ENCODE assay signal across 8 mouse cellular contexts in genomic region chr5:23410040-23410717, GRCm38 (mm10). TPM values are rescaled to one million over a fixed set of nuclear protein-coding genes. Genes with fewer than 3 reads are reported as not detected.
DNase-seq lines count a peak whose midpoint lies in the region; ATAC-seq and TF ChIP-seq lines count a peak whose summit lies in the region.
"Had no signal": no experiment of that assay in that cellular context is flagged by ENCODE, and none has a peak within 500 bp of the region (broad histone marks: within the 10 kb centered on the region; RNA-seq: fewer than 3 reads in every experiment).

No protein-coding gene starts in this region.

- no peaks in the 10 kb centered on the region for H3K79me2 ChIP-seq in heart, adult 2 months (replicated peaks; ENCODE audit: control insufficient read depth, insufficient read depth, low read length)

- no peaks in the 10 kb centered on the region for H3K27me3 ChIP-seq in heart, adult 2 months (ENCODE audit: control insufficient read depth, insufficient read depth, low read length)
- H3K27me3 ChIP-seq in kidney, embryonic 14.5 days (ENCODE audit: control insufficient read depth, insufficient read depth, low read length) = no peaks in the 10 kb centered on the region
- H3K27me3 ChIP-seq in stomach, embryonic 16.5 days (ENCODE audit: control insufficient read depth, insufficient read depth, low read length) = no peaks in the 10 kb centered on the region
- no peaks in the 10 kb centered on the region for H3K27me3 ChIP-seq in neural tube, embryonic 15.5 days (replicated peaks)

- intact Hi-C loops in heart, adult 2 months (cut with DNase I) = loop anchor here (2.0 to 5.0 kb wide), 2 partner anchors 158 to 199 kb away; no protein-coding TSS in a partner anchor

- 25% methylated on average over 9 of the region's 9 CpGs for WGBS in heart, adult 2 months
- WGBS in kidney, embryonic 14.5 days = 28% methylated on average over 9 of the region's 9 CpGs
- WGBS in stomach, embryonic 16.5 days = 66% methylated on average over 9 of the region's 9 CpGs
- 73% methylated on average over 9 of the region's 9 CpGs for WGBS in neural tube, embryonic 15.5 days

- no peak for TF ChIP-seq CTCF in heart, adult 2 months (IDR thresholded peaks at IDR 0.05)

- peak; percentile 77; the same call in 1 of the 2 replicates for TF ChIP-seq EP300 in heart, adult 2 months (IDR thresholded peaks at IDR 0.05; ENCODE audit: insufficient read depth, low read depth, low read length)

- TF ChIP-seq POLR2A in heart, adult 2 months (IDR thresholded peaks at IDR 0.05; ENCODE audit: insufficient read depth, low read depth, low read length) = peak; percentile 74

- peak overlapping the region; percentile 97 for H3K27ac ChIP-seq in heart, adult 2 months
- H3K27ac ChIP-seq in kidney, embryonic 14.5 days (ENCODE audit: low read depth, low read length) = peak overlapping the region; percentile 48; the same call in 1 of the 2 replicates
- H3K27ac ChIP-seq in stomach, embryonic 16.5 days (ENCODE audit: low read length) = peak overlapping the region; percentile 61
- H3K27ac ChIP-seq in neural tube, embryonic 15.5 days (replicated peaks) = no peak overlapping the region

- H3K9me3 ChIP-seq in kidney, embryonic 14.5 days (ENCODE audit: control insufficient read depth, low read length) = no peaks in the 10 kb centered on the region
- H3K9me3 ChIP-seq in stomach, embryonic 16.5 days (replicated peaks; ENCODE audit: control insufficient read depth, low read length) = no peaks in the 10 kb centered on the region
- H3K9me3 ChIP-seq in neural tube, embryonic 15.5 days (replicated peaks) = no peaks in the 10 kb centered on the region

- H3K4me1 ChIP-seq in heart, adult 2 months (ENCODE audit: control insufficient read depth, insufficient read depth, low read length) = peaks cover 53% of the 10 kb centered on the region
- peaks cover 30% of the 10 kb centered on the region for H3K4me1 ChIP-seq in kidney, embryonic 14.5 days (ENCODE audit: control insufficient read depth, insufficient read depth, low read length)
- H3K4me1 ChIP-seq in stomach, embryonic 16.5 days (ENCODE audit: control insufficient read depth, insufficient read depth, low read length) = peaks cover 39% of the 10 kb centered on the region
- peaks cover 53% of the 10 kb centered on the region for H3K4me1 ChIP-seq in neural tube, embryonic 15.5 days

- peak; percentile 59; the same call in 1 of the 2 replicates for ATAC-seq in kidney, embryonic 14.5 days (ENCODE audit: low FRiP score, low TSS enrichment)
- ATAC-seq in stomach, embryonic 16.5 days (ENCODE audit: insufficient read depth, low FRiP score) = no peak
- ATAC-seq in neural tube, embryonic 15.5 days (ENCODE audit: low FRiP score) = no peak

- peaks cover 55% of the 10 kb centered on the region for H3K36me3 ChIP-seq in heart, adult 2 months (ENCODE audit: control insufficient read depth, insufficient read depth, low read length)
- peaks cover 27% of the 10 kb centered on the region for H3K36me3 ChIP-seq in kidney, embryonic 14.5 days (ENCODE audit: control insufficient read depth, insufficient read depth, low read length)
- no peaks in the 10 kb centered on the region for H3K36me3 ChIP-seq in stomach, embryonic 16.5 days (ENCODE audit: control insufficient read depth, insufficient read depth, low read length)
- H3K36me3 ChIP-seq in neural tube, embryonic 15.5 days = peaks cover 13% of the 10 kb centered on the region; the same call in 1 of the 2 replicates

- peak; percentile 55 for DNase-seq in lung, postnatal 36 days
- DNase-seq in lung, postnatal 14 days = no peak
- peak; percentile 70 to 79 for DNase-seq in heart, adult 2 months
- DNase-seq in right cerebral cortex, postnatal 14 days = no peak
- DNase-seq: thymus, postnatal 4 days had no signal

- peak overlapping the region; percentile 44; the same call in 1 of the 2 replicates for H3K9ac ChIP-seq in heart, adult 2 months (ENCODE audit: low read depth, low read length)
- H3K9ac ChIP-seq in kidney, embryonic 14.5 days (ENCODE audit: low read depth, low read length) = no peak overlapping the region
- no peak overlapping the region for H3K9ac ChIP-seq in stomach, embryonic 16.5 days (ENCODE audit: low read length)
- no peak overlapping the region for H3K9ac ChIP-seq in neural tube, embryonic 15.5 days (replicated peaks)

- H3K4me3 ChIP-seq in heart, adult 2 months = peak overlapping the region; percentile 13
- H3K4me3 ChIP-seq in kidney, embryonic 14.5 days (ENCODE audit: low read length) = no peak overlapping the region
- no peak overlapping the region for H3K4me3 ChIP-seq in stomach, embryonic 16.5 days (replicated peaks; ENCODE audit: low read length)
- no peak overlapping the region for H3K4me3 ChIP-seq in neural tube, embryonic 15.5 days (replicated peaks)

- H3K4me2 ChIP-seq in kidney, embryonic 14.5 days (replicated peaks; ENCODE audit: low read depth, low read length) = no peak overlapping the region
- H3K4me2 ChIP-seq in stomach, embryonic 16.5 days (ENCODE audit: low read depth, low read length) = no peak overlapping the region
- H3K4me2 ChIP-seq in neural tube, embryonic 15.5 days = no peak overlapping the region

RNA-seq across cellular contexts. Expression of gene Kmt2e, which starts 24.1 kb away (rescaled TPM):
- total RNA-seq in heart, adult 2 months (2021) = 10 to 100 TPM; 38.1 to 48.5 TPM
- polyA plus RNA-seq in heart, adult 2 months (2012; rRNA removed) = 14.4 and 18.1 TPM in 2 replicates
- polyA plus RNA-seq in kidney, embryonic 14.5 days (2014; fragmentation: Nextera tagmentation; extraction: Ambion mirVana) = 76.5 and 81.6 TPM in 2 replicates
- polyA plus RNA-seq in stomach, embryonic 16.5 days (2015; fragmentation: Nextera tagmentation; extraction: Ambion mirVana) = 90.9 and 94.0 TPM in 2 replicates
- 137 and 147 TPM in 2 replicates for polyA plus RNA-seq in neural tube, embryonic 15.5 days (2015; fragmentation: Nextera tagmentation; extraction: Ambion mirVana)

Comparison
In these comparisons a context has a peak if more than half of its experiments do, and no peak if none do; other contexts are left out.
1. DNase-seq: peak in lung, postnatal 36 days (single experiment) and heart, adult 2 months (2 of 2); none in lung, postnatal 14 days (single experiment) and right cerebral cortex, postnatal 14 days (single experiment).